Comparison of ENCODE assay signal across 8 mouse cellular contexts in the genomic region with DNA sequence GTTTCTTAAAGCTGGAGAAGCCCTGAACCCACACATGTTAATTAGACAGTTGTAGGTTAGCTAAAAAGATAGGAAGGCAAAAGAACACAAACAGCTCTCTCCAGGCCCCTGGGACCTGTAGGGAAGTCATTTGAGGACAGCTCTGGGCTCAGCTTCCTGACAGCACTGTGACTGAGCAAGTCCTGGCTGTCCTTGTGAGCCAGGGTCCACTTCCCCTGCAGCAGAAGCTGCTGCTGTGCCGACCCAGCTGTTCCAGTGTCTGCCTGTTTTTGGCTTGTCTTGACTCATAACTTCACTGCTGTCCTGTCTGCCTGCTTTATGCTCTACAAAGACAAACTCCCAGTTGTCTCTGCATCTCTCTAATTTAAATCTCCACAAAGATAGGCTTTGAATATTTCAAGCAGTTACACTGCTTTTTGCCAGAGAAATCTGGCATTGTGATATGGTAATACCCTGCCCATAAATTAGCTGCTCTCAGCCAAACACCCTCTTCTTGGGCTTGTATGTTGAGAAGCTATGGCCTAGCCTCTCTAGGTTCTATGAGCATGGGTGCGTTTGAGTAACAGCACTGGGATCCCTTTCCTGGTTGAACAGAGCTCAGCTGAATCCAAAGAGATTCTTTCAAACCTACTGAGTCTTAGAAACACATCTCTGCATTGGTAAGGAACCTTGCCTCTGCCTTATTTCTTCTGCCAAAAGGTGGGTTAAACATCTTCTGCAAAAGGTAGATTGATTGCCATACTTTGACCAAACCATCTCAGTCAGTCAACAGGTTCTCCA.
DNase-seq lines count a peak whose midpoint lies in the region; ATAC-seq and TF ChIP-seq lines count a peak whose summit lies in the region.

No protein-coding gene starts in this region.

- DNase-seq in embryo, embryonic 10.5 days (ENCODE audit: low spot score) = peak; percentile 4
- DNase-seq in kidney, adult 9 months = peak; percentile 54
- peak; percentile 9 for DNase-seq in midbrain, postnatal 0 days (ENCODE audit: low spot score)
- DNase-seq in left cerebral cortex, postnatal 25 days (ENCODE audit: low spot score in 2 of 2) = no peak
- DNase-seq in thymus, postnatal 36 days = no peak

- ATAC-seq in midbrain, embryonic 12.5 days (ENCODE audit: low FRiP score, low read depth) = peak; percentile 30; the same call in 1 of the 2 replicates
- no peak; the same call in 1 of the 2 replicates for ATAC-seq in midbrain, embryonic 15.5 days (replicated peaks)
- no peak for ATAC-seq in midbrain, postnatal 0 days (ENCODE audit: low FRiP score)
- no peak for ATAC-seq in erythroblast, adult 5-6 weeks (replicated peaks; ENCODE audit: low FRiP score, poor library complexity, severe bottlenecking)

- no peak overlapping the region for H3K9ac ChIP-seq in midbrain, embryonic 12.5 days (replicated peaks)
- no peak overlapping the region for H3K9ac ChIP-seq in midbrain, embryonic 15.5 days
- no peak overlapping the region for H3K9ac ChIP-seq in midbrain, postnatal 0 days (replicated peaks; ENCODE audit: low read length, poor library complexity, severe bottlenecking)

- intact Hi-C loops in left cerebral cortex, postnatal 25 days (cut with DNase I) = no loop called here

- H3K9me3 ChIP-seq in midbrain, embryonic 12.5 days = no peaks in the 10 kb centered on the region
- H3K9me3 ChIP-seq in midbrain, embryonic 15.5 days = no peaks in the 10 kb centered on the region
- no peaks in the 10 kb centered on the region for H3K9me3 ChIP-seq in midbrain, postnatal 0 days (ENCODE audit: low read length)

- TF ChIP-seq CTCF in midbrain, postnatal 0 days (IDR thresholded peaks at IDR 0.05) = no peak

- H3K36me3 ChIP-seq in midbrain, embryonic 12.5 days = no peaks in the 10 kb centered on the region
- H3K36me3 ChIP-seq in midbrain, embryonic 15.5 days (replicated peaks) = no peaks in the 10 kb centered on the region
- no peaks in the 10 kb centered on the region for H3K36me3 ChIP-seq in midbrain, postnatal 0 days (ENCODE audit: insufficient read depth, low read length)

- no peaks in the 10 kb centered on the region for H3K27me3 ChIP-seq in midbrain, embryonic 12.5 days
- H3K27me3 ChIP-seq in midbrain, embryonic 15.5 days (replicated peaks) = no peaks in the 10 kb centered on the region
- no peaks in the 10 kb centered on the region for H3K27me3 ChIP-seq in midbrain, postnatal 0 days (ENCODE audit: insufficient read depth, low read length)

- WGBS in midbrain, embryonic 12.5 days = 54% methylated on average over 2 of the region's 2 CpGs
- WGBS in midbrain, embryonic 15.5 days = 46% methylated on average over 2 of the region's 2 CpGs
- whole genome bisulfite sequencing in midbrain, postnatal 0 days = 50% methylated on average over 2 of the region's 2 CpGs

- no peaks in the 10 kb centered on the region for H3K4me1 ChIP-seq in midbrain, embryonic 12.5 days
- 0 out of 2 replicates have a peak, but pooled peaks cover 6% of the 10 kb centered on the region for H3K4me1 ChIP-seq in midbrain, embryonic 15.5 days
- 0 out of 2 replicates have a peak, but pooled peaks cover 3% of the 10 kb centered on the region for H3K4me1 ChIP-seq in midbrain, postnatal 0 days (ENCODE audit: insufficient read depth, low read length)

- no peak overlapping the region for H3K27ac ChIP-seq in midbrain, embryonic 12.5 days (replicated peaks)
- no peak overlapping the region for H3K27ac ChIP-seq in midbrain, embryonic 15.5 days
- no peak overlapping the region for H3K27ac ChIP-seq in midbrain, postnatal 0 days (ENCODE audit: low read depth, low read length)

- no peak overlapping the region for H3K4me2 ChIP-seq in midbrain, embryonic 12.5 days (replicated peaks)
- no peak overlapping the region for H3K4me2 ChIP-seq in midbrain, embryonic 15.5 days
- H3K4me2 ChIP-seq in midbrain, postnatal 0 days (ENCODE audit: low read depth, low read length, poor library complexity, severe bottlenecking) = no peak overlapping the region

- H3K4me3 ChIP-seq in midbrain, embryonic 12.5 days = no peak overlapping the region
- H3K4me3 ChIP-seq in midbrain, embryonic 15.5 days = no peak overlapping the region
- no peak overlapping the region for H3K4me3 ChIP-seq in midbrain, postnatal 0 days (ENCODE audit: low read depth, low read length)

Comparison
In these comparisons a context has a peak if more than half of its experiments do, and no peak if none do; other contexts are left out.
1. DNase-seq: peak in embryo, embryonic 10.5 days (single experiment), kidney, adult 9 months (single experiment) and midbrain, postnatal 0 days (single experiment); none in left cerebral cortex, postnatal 25 days (0 of 2) and thymus, postnatal 36 days (0 of 2).